Mouse (Mus musculus) E14TG2a.4 (cell line): ENCODE results near the gene Yaf2.

ENCODE experiments used
- H3K27me3 ChIP-seq: 2 replicates; pipeline ENCODE4 v1.6.1; 2014; ENCODE audit warnings: low read length, control low read depth; ENCODE audit not compliant: insufficient read depth
- H3K36me3 ChIP-seq: 2 replicates; pipeline ENCODE4 v1.6.1; 2014; ENCODE audit warnings: low read length, control low read depth; ENCODE audit not compliant: insufficient read depth
- H3K4me1 ChIP-seq: replicated peaks from 2 replicates; pipeline ENCODE4 v1.6.1; 2014; ENCODE audit warnings: low read depth, low read length, control low read depth
- H3K4me3 ChIP-seq: replicated peaks from 2 replicates; pipeline ENCODE4 v1.5.1; 2014; ENCODE audit warnings: mild to moderate bottlenecking, low read length
- H3K9me3 ChIP-seq: 2 replicates; pipeline ENCODE4 v1.6.1; 2014; ENCODE audit warnings: low read length, control low read depth
- CTCF ChIP-seq: conservative IDR thresholded peaks from 2 replicates; pipeline ENCODE4 v1.5.1; 2014; ENCODE audit warnings: low read length
- NANOG ChIP-seq: IDR thresholded peaks from 2 replicates; pipeline ENCODE4 v1.6.1; 2014; ENCODE audit warnings: borderline replicate concordance, low read length, mixed read lengths
- POU5F1 ChIP-seq: IDR thresholded peaks from 2 replicates; pipeline ENCODE4 v1.6.1; 2014; ENCODE audit warnings: low read length, borderline replicate concordance

The Yaf2 gene

DNA sequence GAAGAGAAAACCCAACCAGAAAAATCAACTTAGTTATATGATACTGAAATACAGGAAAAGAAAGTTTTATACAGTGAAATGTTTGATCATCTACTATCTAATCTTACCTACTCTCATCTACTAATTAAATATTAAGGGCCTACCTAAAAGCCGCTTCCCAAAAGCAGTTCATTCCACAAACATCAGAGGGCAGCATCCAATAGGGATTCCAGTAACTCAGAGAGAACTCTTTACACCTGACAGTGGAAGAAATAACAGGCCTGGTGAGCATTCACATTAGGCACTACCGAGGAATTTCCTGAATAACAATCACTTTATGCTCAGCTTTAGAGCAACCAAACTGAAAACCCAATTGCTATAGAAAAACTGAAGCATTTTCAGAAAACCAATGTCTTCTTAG is 71.0 kb downstream of the Yaf2 start:
- H3K27me3 ChIP-seq, result no peaks in the 10 kb centered on the region
- TF ChIP-seq POU5F1, result no peak
- TF ChIP-seq NANOG, result no peak
- TF ChIP-seq CTCF, result peak; percentile 38
- peaks cover 25% of the 10 kb centered on the region for H3K36me3 ChIP-seq
- no peak overlapping the region for H3K4me3 ChIP-seq
- peaks cover 18% of the 10 kb centered on the region for H3K4me1 ChIP-seq
- H3K9me3 ChIP-seq, result no peaks in the 10 kb centered on the region

DNA sequence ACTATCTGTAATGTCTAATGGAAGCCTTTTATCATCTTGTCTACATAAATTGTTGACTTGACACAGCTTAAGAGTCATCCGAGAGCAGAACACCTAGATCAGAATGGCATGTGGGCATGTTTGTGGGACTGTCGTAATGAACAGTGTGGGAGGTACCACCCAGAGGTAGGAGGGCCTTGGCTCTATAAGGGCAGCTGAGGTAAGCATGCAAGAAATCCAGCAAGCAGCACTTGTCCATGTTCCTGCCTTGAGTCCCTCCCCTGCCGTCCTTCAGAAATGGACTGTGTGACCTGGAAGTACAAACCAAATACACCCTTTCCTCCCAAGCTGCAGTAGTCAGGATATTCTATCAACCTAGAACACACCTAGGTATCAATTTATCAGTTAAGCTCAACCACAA is 71.5 kb downstream of the Yaf2 start:
- H3K36me3 ChIP-seq, result peaks cover 27% of the 10 kb centered on the region
- no peak overlapping the region for H3K4me3 ChIP-seq
- no peaks in the 10 kb centered on the region for H3K27me3 ChIP-seq
- TF ChIP-seq POU5F1 (no peak), NANOG (no peak), CTCF (no peak)
- peaks cover 13% of the 10 kb centered on the region for H3K4me1 ChIP-seq
- H3K9me3 ChIP-seq, result no peaks in the 10 kb centered on the region

DNA sequence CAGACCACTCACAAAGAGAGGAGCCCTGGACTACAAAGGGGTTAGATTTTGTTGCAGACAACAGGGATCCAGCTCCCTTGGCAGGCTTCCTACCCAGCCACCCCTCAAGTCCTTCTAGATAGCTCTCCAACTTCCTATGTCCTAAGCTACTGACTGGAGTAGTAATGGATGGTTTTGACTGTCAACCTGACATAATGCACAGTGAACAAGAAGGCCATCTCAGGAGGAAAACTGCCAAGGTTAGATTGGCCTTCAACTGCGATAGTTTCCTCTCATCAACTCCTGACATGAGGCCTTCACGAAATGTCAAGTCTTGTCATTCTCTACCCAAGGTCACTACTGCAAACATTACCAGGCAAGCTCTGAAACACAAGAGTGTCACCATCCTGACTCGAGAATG is 72.5 kb downstream of the Yaf2 start:
- H3K9me3 ChIP-seq, result no peaks in the 10 kb centered on the region
- no peaks in the 10 kb centered on the region for H3K27me3 ChIP-seq
- H3K4me1 ChIP-seq, result peaks cover 6% of the 10 kb centered on the region
- H3K4me3 ChIP-seq, result no peak overlapping the region
- TF ChIP-seq POU5F1 (no peak), CTCF (no peak), NANOG (no peak)
- H3K36me3 ChIP-seq, result peaks cover 22% of the 10 kb centered on the region

GRCm38 (mm10) chr15:93263566-93263965 is 73.2 kb downstream of the Yaf2 start:
- Histone ChIP-seq H3K9me3 (no peaks in the 10 kb centered on the region), H3K36me3 (peaks cover 27% of the 10 kb centered on the region), H3K27me3 (no peaks in the 10 kb centered on the region), H3K4me1 (peaks cover 6% of the 10 kb centered on the region), H3K4me3 (no peak overlapping the region)
- TF ChIP-seq NANOG (no peak), CTCF (no peak), POU5F1 (no peak)

DNA sequence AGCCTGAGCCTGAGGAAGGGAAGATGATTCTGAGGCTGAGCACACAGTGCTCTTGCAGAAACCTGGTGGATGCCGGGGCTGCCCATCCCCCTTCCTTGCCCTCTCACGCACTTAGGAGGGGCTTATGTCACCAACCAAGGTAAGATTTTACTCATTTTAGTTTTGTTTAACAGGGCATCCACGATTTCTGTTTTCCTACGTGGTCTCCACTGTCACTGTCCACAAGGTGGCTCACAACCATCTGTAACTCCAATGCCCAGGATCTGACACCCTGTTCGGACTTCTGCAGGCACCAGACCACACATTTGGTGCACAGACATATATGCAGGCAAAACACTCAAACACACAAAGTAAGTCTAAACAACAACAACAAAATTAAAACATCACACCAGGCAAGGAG is 73.9 kb downstream of the Yaf2 start:
- Histone ChIP-seq H3K27me3 (no peaks in the 10 kb centered on the region), H3K4me1 (peaks cover 6% of the 10 kb centered on the region)
- TF ChIP-seq CTCF (no peak), POU5F1 (no peak), NANOG (no peak)

GRCm38 (mm10) chr15:93262274-93262673 is 74.5 kb downstream of the Yaf2 start:
- no peak overlapping the region for H3K4me3 ChIP-seq
- H3K4me1 ChIP-seq, result peaks cover 6% of the 10 kb centered on the region
- TF ChIP-seq NANOG, result no peak
- no peak for TF ChIP-seq CTCF
- TF ChIP-seq POU5F1, result no peak
- no peaks in the 10 kb centered on the region for H3K9me3 ChIP-seq
- no peaks in the 10 kb centered on the region for H3K27me3 ChIP-seq
- H3K36me3 ChIP-seq, result peaks cover 40% of the 10 kb centered on the region

More for the DNA sequence above, 73.9 kb downstream of the Yaf2 start:
- Histone ChIP-seq H3K36me3 (peaks cover 34% of the 10 kb centered on the region), H3K9me3 (no peaks in the 10 kb centered on the region), H3K4me3 (no peak overlapping the region)

DNA sequence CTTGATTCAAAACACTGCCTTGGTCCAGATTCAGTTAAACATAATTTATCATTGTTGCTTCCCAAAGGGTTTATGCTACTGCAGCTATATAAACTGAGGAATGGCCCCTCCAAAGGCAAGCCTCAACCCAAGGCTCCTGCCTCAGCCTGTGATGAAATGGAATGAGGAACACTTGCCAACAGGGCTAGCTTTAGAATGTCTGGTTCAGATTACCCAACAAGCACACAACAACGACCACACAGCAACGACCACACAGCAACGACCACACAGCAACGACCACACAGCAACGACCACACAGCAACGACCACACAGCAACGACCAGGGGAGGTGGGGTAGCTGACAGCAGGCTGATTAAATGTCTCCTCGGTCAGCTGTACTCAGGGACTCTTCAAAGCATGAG is 76.8 kb downstream of the Yaf2 start:
- Histone ChIP-seq H3K4me3 (no peak overlapping the region), H3K27me3 (no peaks in the 10 kb centered on the region), H3K4me1 (peaks cover 11% of the 10 kb centered on the region), H3K36me3 (peaks cover 51% of the 10 kb centered on the region), H3K9me3 (no peaks in the 10 kb centered on the region)
- no peak for TF ChIP-seq CTCF

- no peak for TF ChIP-seq POU5F1
- TF ChIP-seq NANOG, result no peak
- TF ChIP-seq CTCF, result no peak
- H3K4me3 ChIP-seq, result no peak overlapping the region
Observed at GRCm38 (mm10) chr15:93255295-93255694, 81.4 kb downstream of the Yaf2 start.

GRCm38 (mm10) chr15:93253172-93253571 is 83.6 kb downstream of the Yaf2 start:
- Histone ChIP-seq H3K36me3 (peaks cover 39% of the 10 kb centered on the region), H3K4me1 (peaks cover 38% of the 10 kb centered on the region), H3K27me3 (no peaks in the 10 kb centered on the region), H3K9me3 (no peaks in the 10 kb centered on the region), H3K4me3 (no peak overlapping the region)
- TF ChIP-seq NANOG (no peak), CTCF (no peak), POU5F1 (no peak)

More at GRCm38 (mm10) chr15:93255295-93255694, 81.4 kb downstream of the Yaf2 start:
- Histone ChIP-seq H3K27me3 (no peaks in the 10 kb centered on the region), H3K4me1 (peaks cover 28% of the 10 kb centered on the region), H3K36me3 (peaks cover 41% of the 10 kb centered on the region), H3K9me3 (no peaks in the 10 kb centered on the region)
